Mouse (Mus musculus): ENCODE measurements around the gene Cacna1h. TPM values are rescaled to one million over a fixed set of nuclear protein-coding genes. Genes with fewer than 3 reads are reported as not detected.

Cacna1h gene
- polyA plus RNA-seq, 1 experiment from 2014 or later = 4.3 TPM

DNA sequence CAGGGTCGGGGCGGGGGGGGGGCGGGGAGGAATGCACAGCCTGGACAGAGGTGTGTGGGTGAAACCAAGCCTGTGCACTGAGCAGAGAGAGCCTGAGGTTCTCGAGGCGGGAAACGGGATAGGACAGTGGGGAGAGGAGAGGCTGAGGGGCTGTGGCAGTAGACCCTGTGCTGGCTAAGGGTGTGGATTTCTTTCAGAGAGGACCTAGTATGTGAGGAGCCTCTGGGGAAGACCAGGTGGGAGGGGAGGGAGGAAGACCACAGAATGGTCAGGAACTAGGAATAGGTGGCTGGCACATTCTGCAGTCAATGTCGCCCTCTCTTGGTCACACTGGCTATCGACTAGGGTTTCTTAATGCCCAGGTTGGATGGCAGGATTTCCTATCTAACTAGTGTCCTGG, 36.2 kb upstream of the Cacna1h start:
- H3K4me2 ChIP-seq = no peak overlapping the region
- 33% methylated on average over 7 of the region's 8 CpGs for WGBS
- no peak overlapping the region for H3K4me3 ChIP-seq (ENCODE audit: low read depth, low read length)
- H3K27me3 ChIP-seq (ENCODE audit: control insufficient read depth, insufficient read depth, low read length) = peaks cover 8% of the 10 kb centered on the region; the same call in 1 of the 2 replicates
- no peak overlapping the region for H3K9ac ChIP-seq (ENCODE audit: low read length)
- DNase-seq (ENCODE audit: low spot score, missing footprints) (peak; percentile 93), ATAC-seq (ENCODE audit: low FRiP score) (peak; percentile 47; the same call in 1 of the 2 replicates)
- H3K27ac ChIP-seq (ENCODE audit: low read depth, low read length) = no peak overlapping the region
- no peaks in the 10 kb centered on the region for H3K36me3 ChIP-seq (ENCODE audit: control insufficient read depth, insufficient read depth, low read length)
- no peaks in the 10 kb centered on the region for H3K9me3 ChIP-seq (ENCODE audit: control insufficient read depth, low read length)
- peaks cover 11% of the 10 kb centered on the region for H3K4me1 ChIP-seq (ENCODE audit: control insufficient read depth, insufficient read depth, low read length)

DNA sequence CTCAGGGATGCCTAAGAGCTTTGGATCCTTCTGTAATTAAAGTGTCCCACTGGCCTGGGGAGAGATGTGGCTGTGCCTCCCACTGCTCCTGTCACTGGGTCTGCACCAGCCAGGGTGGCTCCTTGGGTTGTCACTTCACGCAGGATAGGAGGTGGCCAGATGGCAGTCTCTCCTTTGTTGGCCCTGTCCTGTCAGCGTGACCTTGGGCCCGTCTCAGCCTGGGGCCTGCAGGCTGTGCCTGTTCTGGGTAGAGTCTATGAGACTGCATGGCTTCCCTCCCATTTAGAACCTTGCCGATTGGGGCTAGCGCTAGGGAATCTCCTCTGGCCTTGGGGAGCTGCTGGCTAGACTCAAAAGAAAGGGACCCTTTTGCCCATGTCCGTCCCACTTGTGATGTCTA, 34.7 kb upstream of the Cacna1h start:
- Histone ChIP-seq H3K27ac (ENCODE audit: low read depth, low read length) (no peak overlapping the region), H3K36me3 (ENCODE audit: control insufficient read depth, insufficient read depth, low read length) (no peaks in the 10 kb centered on the region), H3K9me3 (ENCODE audit: control insufficient read depth, low read length) (no peaks in the 10 kb centered on the region), H3K4me2 (no peak overlapping the region), H3K9ac (ENCODE audit: low read length) (no peak overlapping the region), H3K27me3 (ENCODE audit: control insufficient read depth, insufficient read depth, low read length) (0 out of 2 replicates have a peak, but pooled peaks cover 4% of the 10 kb centered on the region), H3K4me3 (ENCODE audit: low read depth, low read length) (no peak overlapping the region), H3K4me1 (ENCODE audit: control insufficient read depth, insufficient read depth, low read length) (peaks cover 6% of the 10 kb centered on the region)
- no peak for DNase-seq (ENCODE audit: low spot score, missing footprints)
- WGBS = 70% methylated on average over 6 of the region's 6 CpGs
- no peak for ATAC-seq (ENCODE audit: low FRiP score)

DNA sequence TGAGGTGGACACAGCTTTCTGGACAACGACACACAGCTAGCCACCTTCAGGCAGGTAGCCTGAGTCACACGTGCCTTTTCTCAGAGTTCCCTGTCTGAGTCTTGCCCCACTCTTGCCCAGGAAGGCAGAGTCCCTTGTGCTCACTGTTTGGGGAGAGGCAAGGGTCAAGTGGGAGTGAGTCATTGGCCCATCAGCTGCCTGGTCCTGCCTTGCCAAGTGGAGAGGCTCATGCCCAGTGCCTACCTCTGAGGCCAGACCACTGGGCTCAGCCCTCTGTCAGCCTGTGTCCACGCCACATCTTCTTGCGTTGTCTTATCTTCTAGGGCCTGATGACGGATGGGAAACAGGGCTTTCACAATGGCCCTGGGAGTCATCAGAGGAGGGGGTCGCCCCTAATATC, 34.2 kb upstream of the Cacna1h start:
- DNase-seq (ENCODE audit: low spot score, missing footprints) (peak; percentile 44), ATAC-seq (ENCODE audit: low FRiP score) (no peak)
- Histone ChIP-seq H3K4me2 (no peak overlapping the region), H3K4me1 (ENCODE audit: control insufficient read depth, insufficient read depth, low read length) (peaks cover 6% of the 10 kb centered on the region), H3K4me3 (ENCODE audit: low read depth, low read length) (no peak overlapping the region), H3K27ac (ENCODE audit: low read depth, low read length) (no peak overlapping the region), H3K27me3 (ENCODE audit: control insufficient read depth, insufficient read depth, low read length) (0 out of 2 replicates have a peak, but pooled peaks cover 4% of the 10 kb centered on the region), H3K36me3 (ENCODE audit: control insufficient read depth, insufficient read depth, low read length) (no peaks in the 10 kb centered on the region), H3K9ac (ENCODE audit: low read length) (no peak overlapping the region), H3K9me3 (ENCODE audit: control insufficient read depth, low read length) (no peaks in the 10 kb centered on the region)
- 71% methylated on average over 6 of the region's 6 CpGs for WGBS

DNA sequence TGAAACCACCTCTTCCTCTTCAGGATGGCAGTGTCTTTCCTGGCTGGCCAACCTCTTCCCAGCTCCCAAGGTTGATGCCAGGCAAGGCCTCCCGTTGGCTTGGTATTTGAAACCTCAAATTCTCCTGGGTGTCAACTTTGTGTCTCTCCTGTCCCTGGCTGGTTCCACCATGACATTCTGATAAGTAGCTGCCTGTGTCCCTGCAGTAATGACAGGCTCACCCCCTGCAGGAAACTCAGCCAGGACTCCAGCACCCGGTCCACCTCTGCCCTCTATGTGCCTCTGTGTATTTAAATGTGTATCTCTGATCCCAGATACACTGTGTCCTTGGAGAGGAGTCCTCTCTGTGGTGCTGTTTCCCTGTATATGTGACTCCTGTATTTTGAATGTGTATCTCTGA, 32.7 kb upstream of the Cacna1h start:
- H3K4me2 ChIP-seq = no peak overlapping the region
- no peaks in the 10 kb centered on the region for H3K9me3 ChIP-seq (ENCODE audit: control insufficient read depth, low read length)
- no peak for DNase-seq (ENCODE audit: low spot score, missing footprints)
- no peak overlapping the region for H3K4me3 ChIP-seq (ENCODE audit: low read depth, low read length)
- no peak overlapping the region for H3K27ac ChIP-seq (ENCODE audit: low read depth, low read length)
- no peak overlapping the region for H3K9ac ChIP-seq (ENCODE audit: low read length)
- WGBS = 79% methylated on average over 2 of the region's 2 CpGs
- no peaks in the 10 kb centered on the region for H3K27me3 ChIP-seq (ENCODE audit: control insufficient read depth, insufficient read depth, low read length)
- no peak for ATAC-seq (ENCODE audit: low FRiP score)
- H3K4me1 ChIP-seq (ENCODE audit: control insufficient read depth, insufficient read depth, low read length) = peaks cover 8% of the 10 kb centered on the region
- no peaks in the 10 kb centered on the region for H3K36me3 ChIP-seq (ENCODE audit: control insufficient read depth, insufficient read depth, low read length)

DNA sequence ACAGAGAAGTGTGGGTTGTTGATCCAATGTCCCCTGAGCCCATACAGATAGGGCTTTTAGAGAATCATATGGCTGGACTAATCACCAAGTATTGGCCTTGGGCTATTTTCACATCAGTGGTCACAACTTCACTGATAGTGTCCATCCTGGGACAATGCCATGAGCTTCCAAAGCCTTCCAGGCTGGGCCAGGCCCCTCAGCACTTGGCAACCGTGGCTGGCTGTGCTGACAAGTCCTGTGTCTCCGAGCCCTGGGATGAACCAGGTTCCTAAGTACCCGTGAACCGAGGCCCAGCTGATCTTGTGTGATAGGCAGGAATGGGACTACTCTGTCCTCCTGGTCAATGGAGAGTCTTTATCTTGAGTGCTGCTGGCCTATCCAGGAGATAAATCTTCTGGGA, 30.5 kb upstream of the Cacna1h start:
- ATAC-seq (ENCODE audit: low FRiP score) = no peak
- no peaks in the 10 kb centered on the region for H3K27me3 ChIP-seq (ENCODE audit: control insufficient read depth, insufficient read depth, low read length)
- H3K4me3 ChIP-seq (ENCODE audit: low read depth, low read length) = no peak overlapping the region
- no peak overlapping the region for H3K9ac ChIP-seq (ENCODE audit: low read length)
- no peaks in the 10 kb centered on the region for H3K36me3 ChIP-seq (ENCODE audit: control insufficient read depth, insufficient read depth, low read length)
- no peak overlapping the region for H3K27ac ChIP-seq (ENCODE audit: low read depth, low read length)
- no peaks in the 10 kb centered on the region for H3K9me3 ChIP-seq (ENCODE audit: control insufficient read depth, low read length)
- DNase-seq (ENCODE audit: low spot score, missing footprints) = no peak
- 93% methylated on average over 4 of the region's 4 CpGs for WGBS
- H3K4me1 ChIP-seq (ENCODE audit: control insufficient read depth, insufficient read depth, low read length) = peaks cover 7% of the 10 kb centered on the region
- H3K4me2 ChIP-seq = no peak overlapping the region

DNA sequence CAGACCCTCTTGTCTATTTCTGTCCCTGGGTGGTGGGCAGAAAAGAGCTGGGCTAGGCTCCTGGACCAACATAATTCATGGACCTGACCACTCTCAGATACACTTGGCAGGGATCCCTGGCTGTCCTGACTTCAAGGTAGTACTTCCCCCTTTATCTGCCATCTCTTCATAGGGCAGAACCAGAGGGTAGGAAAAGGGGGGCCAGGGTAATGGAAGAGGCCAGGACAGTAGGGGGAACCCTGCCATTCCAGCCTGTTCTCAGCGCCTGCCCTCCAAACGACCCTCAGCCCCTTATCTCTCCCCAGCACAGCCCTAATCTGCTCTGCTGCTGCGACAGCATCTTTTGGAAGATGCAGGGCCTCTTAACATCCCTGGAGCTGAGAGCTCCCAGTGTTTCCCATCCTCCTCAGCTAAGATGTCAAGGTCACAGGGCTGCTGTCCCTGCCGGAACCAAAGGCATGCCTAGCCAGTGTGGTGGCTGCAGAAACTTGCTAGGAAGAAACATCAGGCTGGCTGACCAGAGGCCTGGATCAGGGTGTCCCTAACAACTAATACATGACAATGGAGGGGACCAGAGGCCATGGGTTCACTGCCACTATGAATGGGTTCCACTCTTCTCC, 29.9 kb upstream of the Cacna1h start:
- Histone ChIP-seq H3K4me3 (ENCODE audit: low read depth, low read length) (no peak overlapping the region), H3K9me3 (ENCODE audit: control insufficient read depth, low read length) (no peaks in the 10 kb centered on the region), H3K27ac (ENCODE audit: low read depth, low read length) (no peak overlapping the region), H3K4me1 (ENCODE audit: control insufficient read depth, insufficient read depth, low read length) (peaks cover 7% of the 10 kb centered on the region), H3K9ac (ENCODE audit: low read length) (no peak overlapping the region; the same call in 1 of the 2 replicates), H3K27me3 (ENCODE audit: control insufficient read depth, insufficient read depth, low read length) (no peaks in the 10 kb centered on the region), H3K4me2 (no peak overlapping the region), H3K36me3 (ENCODE audit: control insufficient read depth, insufficient read depth, low read length) (no peaks in the 10 kb centered on the region)
- WGBS = 60% methylated on average over 4 of the region's 4 CpGs
- DNase-seq (ENCODE audit: low spot score, missing footprints) (no peak), ATAC-seq (ENCODE audit: low FRiP score) (no peak)

DNA sequence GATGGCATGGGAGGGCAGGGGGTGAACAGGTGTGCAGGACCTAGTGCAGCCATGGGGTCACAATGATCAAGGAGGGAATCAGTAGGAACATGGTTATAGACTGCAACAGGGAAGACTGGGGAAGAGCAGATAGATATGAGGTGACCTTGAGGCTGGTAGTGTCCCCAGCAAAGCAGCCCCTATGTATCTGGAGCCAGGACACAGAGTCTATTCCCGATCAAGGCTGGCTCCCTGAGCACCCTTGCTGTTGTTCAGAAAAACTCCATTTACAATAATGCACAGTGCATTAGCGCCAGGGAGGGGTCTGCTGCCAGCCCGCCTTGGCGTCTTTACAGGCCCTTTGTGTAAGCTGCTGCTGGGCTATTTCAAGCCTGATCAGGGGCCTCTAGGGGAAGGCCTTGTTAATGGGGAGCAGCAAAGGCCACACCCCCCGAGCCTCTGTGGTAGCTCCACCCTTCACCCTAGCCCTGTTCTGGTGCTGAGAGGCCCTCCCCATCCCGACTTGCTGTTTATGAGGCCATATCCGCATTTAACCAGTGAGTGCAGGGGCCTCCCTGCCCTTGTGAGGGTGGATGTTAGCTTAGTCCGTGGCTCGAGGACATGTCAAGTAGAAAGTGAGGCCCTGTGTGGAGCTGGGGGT, 28.8 kb upstream of the Cacna1h start:
- Histone ChIP-seq H3K27ac (ENCODE audit: low read depth, low read length) (no peak overlapping the region), H3K9ac (ENCODE audit: low read length) (peak overlapping the region; percentile 33; the same call in 1 of the 2 replicates), H3K4me1 (ENCODE audit: control insufficient read depth, insufficient read depth, low read length) (peaks cover 7% of the 10 kb centered on the region), H3K27me3 (ENCODE audit: control insufficient read depth, insufficient read depth, low read length) (no peaks in the 10 kb centered on the region), H3K9me3 (ENCODE audit: control insufficient read depth, low read length) (no peaks in the 10 kb centered on the region), H3K4me2 (no peak overlapping the region), H3K4me3 (ENCODE audit: low read depth, low read length) (no peak overlapping the region), H3K36me3 (ENCODE audit: control insufficient read depth, insufficient read depth, low read length) (no peaks in the 10 kb centered on the region)
- 38% methylated on average over 9 of the region's 9 CpGs for WGBS
- peak; percentile 52; the same call in 1 of the 2 replicates for ATAC-seq (ENCODE audit: low FRiP score)
- DNase-seq (ENCODE audit: low spot score, missing footprints) = no peak

DNA sequence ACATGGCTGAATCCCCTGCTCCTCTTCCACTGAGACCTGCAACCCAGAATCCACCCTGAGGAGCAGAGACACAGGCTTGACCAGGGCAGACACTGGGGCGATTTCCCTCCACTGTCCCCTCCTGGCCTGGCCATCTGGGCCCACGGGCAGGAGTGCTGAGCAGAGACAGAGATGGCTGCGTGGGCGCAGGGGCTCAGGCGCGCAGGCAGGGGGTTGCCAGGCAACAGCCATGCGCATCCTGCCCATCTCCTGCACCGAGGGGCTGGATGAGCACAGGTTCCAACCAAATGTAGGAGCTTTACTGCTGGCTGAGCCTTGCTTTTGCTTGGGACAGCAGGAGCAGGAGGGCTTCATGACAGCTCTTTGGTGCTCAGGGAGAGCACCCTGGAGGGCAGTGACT, 23.0 kb upstream of the Cacna1h start:
- Histone ChIP-seq H3K27me3 (ENCODE audit: control insufficient read depth, insufficient read depth, low read length) (no peaks in the 10 kb centered on the region), H3K9me3 (ENCODE audit: control insufficient read depth, low read length) (no peaks in the 10 kb centered on the region), H3K4me2 (no peak overlapping the region), H3K36me3 (ENCODE audit: control insufficient read depth, insufficient read depth, low read length) (no peaks in the 10 kb centered on the region), H3K9ac (ENCODE audit: low read length) (peak overlapping the region; percentile 18; the same call in 1 of the 2 replicates), H3K27ac (ENCODE audit: low read depth, low read length) (no peak overlapping the region), H3K4me3 (ENCODE audit: low read depth, low read length) (no peak overlapping the region), H3K4me1 (ENCODE audit: control insufficient read depth, insufficient read depth, low read length) (no peaks in the 10 kb centered on the region)
- ATAC-seq (ENCODE audit: low FRiP score) (no peak), DNase-seq (ENCODE audit: low spot score, missing footprints) (no peak)
- WGBS = 56% methylated on average over 8 of the region's 8 CpGs

DNA sequence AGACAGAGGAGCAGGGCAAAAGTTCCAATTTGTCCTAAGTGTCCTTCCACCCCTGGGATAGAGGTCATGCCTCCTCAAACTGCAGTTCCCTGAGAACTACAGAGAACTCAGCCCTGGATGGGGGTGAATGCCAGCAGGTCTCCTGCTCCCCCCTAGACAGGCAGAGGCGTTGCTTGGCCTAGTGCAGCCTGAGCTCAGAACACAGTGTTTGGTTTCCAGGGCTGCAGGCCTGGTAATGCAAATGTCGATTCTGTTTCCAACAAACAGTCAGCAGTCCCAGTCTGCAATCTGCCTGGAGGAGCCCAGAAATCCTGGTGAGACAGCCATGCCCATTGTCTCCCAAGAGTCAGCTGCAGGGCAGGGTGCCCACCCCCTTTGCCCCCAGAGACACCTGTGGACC, 20.7 kb upstream of the Cacna1h start, which contains the start of gene Tekt4:
Gene Tekt4, plus strand, starts transcription at position 344 of the 400 bp plus-strand sequence.
- no peak within 1 kb of the TSS for H3K27ac ChIP-seq (ENCODE audit: low read depth, low read length)
- no peaks in the 10 kb centered on the region for H3K27me3 ChIP-seq (ENCODE audit: control insufficient read depth, insufficient read depth, low read length)
- no peak within 1 kb of the TSS for H3K4me2 ChIP-seq
- no peaks in the 10 kb centered on the region for H3K9me3 ChIP-seq (ENCODE audit: control insufficient read depth, low read length)
- ATAC-seq (ENCODE audit: low FRiP score) (no peak), DNase-seq (ENCODE audit: low spot score, missing footprints) (no peak)
- H3K4me1 ChIP-seq (ENCODE audit: control insufficient read depth, insufficient read depth, low read length) = no peaks in the 10 kb centered on the region
- H3K36me3 ChIP-seq (ENCODE audit: control insufficient read depth, insufficient read depth, low read length) = no peaks in the 10 kb centered on the region
- no peak within 1 kb of the TSS for H3K9ac ChIP-seq (ENCODE audit: low read length)
- no peak within 1 kb of the TSS for H3K4me3 ChIP-seq (ENCODE audit: low read depth, low read length)
- 61% methylated on average over 2 of the region's 2 CpGs for WGBS
